Mouse (Mus musculus) MN1 (cell line): Measurements from ENCODE around the gene Igfn1.
A peak's percentile ranks its signal among the peaks of the same experiment; 100 is the strongest.

Experiments
- DNase-seq: peaks from one replicate; pipeline ENCODE4 v3.0.0-alpha.2; 2016; ENCODE audit warnings: low spot score

Igfn1 gene

DNA sequence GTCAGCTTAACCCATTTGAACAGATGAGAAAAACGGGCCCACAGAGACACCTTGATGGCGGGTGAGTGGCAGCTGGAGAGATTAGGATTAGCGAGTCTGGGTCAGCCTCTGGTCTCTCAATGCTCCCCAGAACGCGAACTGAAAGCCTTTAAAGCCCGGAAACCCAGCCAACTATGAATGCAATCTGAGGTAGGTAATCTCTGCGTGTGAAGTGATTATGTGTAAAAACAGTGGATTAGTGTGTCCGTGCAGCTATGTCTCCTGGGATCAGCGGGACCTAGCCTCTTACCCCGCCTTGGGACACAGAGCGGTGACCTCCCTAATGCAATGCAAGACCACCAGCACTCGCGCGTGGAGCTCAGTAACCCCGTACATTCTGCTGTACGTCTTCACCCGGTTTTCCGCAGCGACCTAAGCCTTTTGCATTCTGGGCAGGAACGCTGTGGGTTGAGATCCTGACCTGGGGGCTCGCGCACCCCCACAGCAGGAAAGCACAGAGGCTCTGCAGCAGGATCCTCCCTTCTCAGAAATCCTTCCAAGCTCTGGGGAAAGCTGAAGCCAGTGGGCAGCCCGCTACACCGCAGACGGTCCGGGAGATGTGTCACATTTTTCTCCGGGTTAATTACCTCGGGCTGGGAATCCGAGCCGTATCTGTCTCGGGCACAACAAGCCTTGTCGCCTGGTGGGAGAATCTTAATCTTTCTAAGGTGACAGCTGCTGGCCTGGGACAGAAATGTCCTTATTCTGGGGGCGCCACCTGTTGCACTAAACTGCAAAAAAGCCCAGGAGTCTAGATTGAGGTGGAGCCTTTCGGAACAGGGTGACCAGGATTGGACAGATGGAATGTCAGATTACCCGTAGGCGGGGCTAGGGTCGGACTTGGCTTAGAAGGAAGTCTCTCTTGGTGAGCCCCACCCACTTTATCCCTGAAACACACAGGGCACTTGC lies 1.3 kb upstream of the Igfn1 start, which contains the start of gene Tmem9:
Tmem9 (plus strand) TSS at position 940 of the 948 bp plus-strand sequence.
- DNase-seq = peak; percentile 11

DNA sequence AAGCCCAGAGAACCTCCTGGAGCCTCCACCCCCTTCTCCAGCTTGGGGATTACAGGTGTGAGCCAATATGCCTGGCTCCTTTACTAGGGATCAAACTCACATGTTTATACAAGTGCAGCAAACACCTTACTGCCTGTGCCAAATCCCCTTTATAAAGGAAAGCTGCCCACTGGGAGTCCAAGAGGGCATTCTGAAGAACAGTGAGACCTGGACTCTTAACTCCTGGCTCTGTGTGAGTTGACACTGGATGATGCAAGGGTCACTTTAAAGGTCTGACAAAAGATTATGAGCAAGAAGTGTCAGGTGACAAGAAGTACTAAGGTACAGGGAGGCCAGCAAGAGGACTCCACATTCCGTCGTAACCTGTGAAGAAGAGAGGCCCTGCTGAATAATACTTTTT lies 4.7 kb downstream of the Igfn1 start:
- DNase-seq = no peak

DNA sequence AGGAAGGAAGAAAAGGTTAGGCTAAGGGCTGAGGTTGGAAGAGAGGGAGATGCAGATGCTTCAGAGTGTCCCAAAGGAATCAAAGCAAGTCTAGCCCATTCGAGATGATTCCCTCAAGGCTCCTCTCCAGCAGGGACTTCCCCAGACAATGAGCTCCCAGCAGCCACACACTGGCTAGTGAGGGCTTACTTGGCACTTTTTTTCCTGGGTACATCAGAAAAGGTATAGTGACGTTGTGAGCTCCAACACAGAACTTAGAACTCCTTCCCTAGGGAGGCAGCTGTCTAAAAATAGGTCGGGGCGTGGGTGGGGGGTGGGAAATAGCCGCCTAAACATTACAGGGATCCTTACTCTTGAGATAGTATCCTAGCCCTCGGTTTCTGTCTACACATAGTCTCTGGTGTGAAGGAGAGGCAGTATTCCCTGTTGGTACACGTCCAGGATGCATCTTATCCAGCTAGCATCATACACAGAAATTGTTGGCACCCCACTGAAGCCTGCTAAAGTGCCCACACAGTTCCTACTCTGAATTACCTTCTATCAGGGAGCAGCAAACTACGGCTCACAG lies 6.3 kb downstream of the Igfn1 start:
- no peak for DNase-seq

DNA sequence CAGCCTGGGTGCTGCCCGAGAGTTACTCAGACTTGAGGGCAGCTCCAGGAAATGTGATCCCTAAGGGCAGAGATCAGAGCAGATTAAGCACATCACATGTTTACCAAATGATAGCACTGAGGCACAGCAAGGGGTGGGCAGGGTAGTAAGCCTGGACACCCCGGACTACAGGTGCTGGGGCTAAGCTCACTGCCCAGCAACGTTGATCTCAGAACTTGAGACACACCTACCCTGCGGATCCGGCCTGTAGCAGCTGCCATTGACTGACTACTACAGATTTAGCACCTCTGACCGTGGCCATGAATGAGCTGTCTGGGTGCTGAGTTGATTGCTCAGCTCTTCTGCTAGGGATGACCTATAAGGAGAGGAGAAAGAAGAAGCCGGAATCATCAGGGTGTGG lies 8.6 kb downstream of the Igfn1 start:
- no peak for DNase-seq

DNA sequence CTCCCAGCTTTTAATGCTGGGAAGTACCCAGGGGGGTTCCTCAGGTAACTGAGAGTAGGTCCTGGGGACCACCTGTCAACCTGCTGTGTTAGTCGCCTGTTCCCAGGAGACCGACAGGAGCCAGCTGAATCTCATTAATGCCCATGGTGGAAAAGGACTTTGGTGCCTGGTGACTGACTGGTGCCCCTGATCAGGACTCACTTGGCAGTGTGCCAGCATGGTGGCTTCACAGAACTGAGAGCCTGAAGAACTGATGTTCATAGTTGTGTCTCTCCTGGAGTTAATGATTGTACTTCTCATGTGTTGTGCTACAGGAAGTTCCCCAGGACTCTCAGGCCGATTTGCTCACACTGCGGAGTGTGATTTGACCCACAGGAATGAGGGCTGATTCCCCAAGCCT lies 12.7 kb downstream of the Igfn1 start:
- DNase-seq = no peak

DNA sequence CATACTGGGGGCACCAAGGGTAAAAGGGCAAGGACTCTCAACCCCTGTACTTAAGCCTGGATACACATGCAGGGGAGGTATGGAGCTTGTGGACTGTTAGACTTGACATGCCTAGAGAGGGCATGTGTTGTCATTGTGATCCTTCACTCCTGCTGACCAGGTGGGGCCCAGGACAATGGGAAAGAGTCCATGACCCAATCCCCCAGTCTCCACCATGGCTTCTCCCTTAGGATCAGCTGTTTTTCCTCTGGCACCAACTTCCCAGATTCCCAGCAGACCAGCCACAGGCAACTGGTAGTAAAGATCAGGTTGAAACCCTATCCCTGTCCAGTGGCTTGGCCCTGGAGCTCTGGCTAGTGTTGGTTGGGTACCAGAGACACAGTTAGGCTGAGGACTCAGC lies 16.3 kb downstream of the Igfn1 start:
- no peak for DNase-seq

DNA sequence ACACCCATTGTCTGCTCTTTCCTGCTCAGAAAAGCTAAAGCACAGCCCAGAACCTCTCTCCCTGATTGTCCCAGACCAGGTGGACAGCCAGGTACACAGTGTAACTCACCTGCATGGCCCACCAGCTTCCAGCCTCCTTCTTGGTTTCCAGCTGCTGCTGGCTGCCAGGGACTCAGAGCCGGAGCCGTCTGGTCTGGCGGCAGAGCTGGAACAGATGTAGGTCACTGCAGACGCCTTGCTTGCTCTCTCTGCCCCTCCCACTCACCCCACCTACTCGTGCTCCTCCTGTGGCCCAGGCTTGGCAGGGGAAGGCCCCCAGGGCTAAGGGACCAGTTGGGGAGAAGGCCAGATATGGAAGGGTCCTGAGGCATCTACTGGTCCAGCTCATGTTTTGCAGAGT lies 22.0 kb downstream of the Igfn1 start:
- DNase-seq = no peak

DNA sequence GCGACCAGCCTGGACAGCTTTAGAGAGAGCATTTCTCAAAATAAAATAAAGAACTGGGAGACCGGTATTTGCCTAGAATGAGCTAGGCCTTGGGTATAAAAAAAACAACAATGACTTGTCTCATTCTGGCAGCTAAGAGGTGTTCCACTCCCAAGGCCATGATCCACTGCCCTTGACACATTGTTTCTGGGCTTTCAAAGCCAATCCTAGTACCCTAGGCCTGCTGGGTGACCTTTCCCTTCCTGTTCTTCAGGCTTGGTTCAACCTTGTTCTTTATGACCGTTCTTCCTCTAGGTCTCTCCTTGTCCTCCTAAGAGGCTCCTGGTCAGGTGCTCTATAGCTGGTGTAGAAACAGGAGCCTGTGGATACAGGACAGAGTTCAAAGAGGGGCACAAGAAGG lies 33.6 kb downstream of the Igfn1 start:
- no peak for DNase-seq

DNA sequence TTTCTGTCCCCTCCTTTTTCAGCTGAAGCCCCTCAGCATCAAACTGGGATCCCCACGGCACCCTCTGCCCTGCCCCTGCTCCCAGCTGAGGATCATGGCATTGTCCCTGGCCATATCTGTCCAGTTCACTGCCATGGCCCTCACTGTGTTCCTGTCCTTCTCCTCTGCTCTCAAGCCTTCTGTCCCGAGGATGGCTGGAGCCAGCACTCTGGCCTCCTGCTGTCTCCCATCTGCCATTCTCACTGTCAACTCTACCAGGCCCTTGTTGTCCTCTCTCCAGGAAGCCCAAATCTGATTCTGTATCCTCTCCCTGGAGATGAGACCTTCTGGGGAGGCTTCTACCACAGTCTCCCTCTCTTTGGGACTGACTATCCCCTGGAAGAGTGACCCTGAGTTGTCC lies 35.7 kb downstream of the Igfn1 start:
- no peak for DNase-seq

DNA sequence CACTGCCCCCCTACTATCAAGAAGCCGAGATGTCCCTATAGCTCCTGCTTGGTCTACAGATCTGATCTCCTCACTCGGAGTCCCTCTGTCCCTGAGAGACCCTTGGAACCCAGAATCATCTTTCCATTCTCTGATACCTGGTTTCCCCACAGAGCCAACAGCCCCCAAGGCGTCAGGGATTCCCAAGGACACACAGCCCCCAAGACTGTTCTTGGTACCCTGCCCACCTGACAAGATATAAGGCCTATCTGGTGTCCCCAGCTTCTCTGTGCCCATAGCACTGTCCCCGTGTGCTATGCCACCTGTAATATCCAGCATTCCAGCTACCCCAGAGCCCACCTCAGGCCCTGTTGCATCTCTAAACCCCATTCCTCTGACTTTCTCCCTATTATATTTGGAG lies 38.4 kb downstream of the Igfn1 start:
- no peak for DNase-seq

DNA sequence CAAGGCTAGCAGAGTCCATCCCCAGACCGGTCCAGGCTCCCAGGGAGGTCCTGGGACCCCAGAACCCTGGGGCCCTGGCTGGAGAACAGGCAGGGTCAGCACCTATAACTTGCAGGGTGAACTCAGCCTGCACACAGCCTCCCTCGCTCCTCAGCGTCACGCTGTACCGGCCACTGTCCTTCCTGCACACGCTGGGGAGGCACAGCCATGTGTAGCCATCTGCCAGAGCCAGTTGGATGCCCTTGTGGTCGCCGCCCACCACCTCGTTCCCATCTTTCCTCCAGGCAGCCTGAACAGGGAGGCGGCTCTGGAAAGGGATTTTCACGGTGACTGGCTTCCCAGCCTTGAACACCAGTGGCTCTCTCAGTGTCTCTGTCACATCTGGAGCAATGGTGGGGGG lies 41.6 kb downstream of the Igfn1 start:
- no peak for DNase-seq

DNA sequence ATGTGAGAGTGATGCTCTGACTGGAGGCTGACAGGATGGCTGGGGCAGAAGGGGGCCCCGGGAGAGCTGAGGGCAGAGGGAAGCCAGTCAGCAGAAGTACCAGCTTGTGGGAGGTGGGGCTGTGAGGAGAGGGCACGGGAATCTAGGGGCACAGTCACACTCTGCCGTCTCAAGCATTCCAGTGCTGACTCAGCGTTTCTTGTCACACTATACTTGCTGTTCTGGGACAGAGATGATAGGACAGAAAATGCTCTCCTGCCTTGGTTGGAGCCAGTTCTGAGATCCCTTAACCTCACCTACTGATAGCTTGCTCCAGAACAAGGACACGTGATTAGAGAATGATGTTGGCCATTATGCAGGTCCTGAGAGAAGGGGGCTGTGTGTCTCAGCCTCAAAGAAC lies 43.0 kb downstream of the Igfn1 start:
- no peak for DNase-seq

DNA sequence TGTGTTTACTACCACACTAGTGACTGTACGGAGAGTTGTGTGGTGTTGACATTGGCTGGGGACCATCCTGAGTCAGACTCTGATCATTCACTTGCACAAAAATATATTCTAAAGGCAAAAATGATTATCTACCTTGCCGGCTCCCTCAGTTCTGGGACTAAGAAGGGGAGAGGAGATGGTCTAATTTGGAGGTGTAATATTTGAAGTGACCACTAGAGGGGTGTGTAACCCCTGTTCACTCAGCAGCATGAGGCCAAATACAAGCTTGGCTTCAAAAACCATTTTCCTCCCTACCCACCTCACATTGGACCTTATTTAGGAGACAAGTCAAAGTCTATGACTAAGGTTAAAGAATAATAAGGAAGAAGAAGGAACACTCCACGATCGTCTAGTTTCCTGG lies 47.7 kb downstream of the Igfn1 start:
- peak; percentile 45 for DNase-seq

DNA sequence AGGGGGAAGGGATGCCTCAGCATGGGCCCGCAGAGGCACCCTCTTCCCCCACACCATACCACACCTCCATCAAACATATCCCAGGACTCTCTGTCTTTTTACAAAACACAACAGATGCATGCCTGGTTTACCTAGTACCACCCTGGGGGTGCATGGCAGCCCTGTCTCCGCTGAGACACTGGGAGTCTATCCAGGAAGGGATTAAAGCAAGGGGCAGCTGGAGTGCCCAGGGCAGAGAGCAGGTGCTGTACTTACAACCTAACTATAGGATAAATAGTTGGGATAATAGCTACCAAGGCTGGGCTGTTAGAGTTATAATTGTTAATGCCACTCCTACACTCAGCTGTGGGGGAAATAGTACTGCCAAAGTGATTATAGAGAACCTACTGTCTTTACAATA lies 57.3 kb downstream of the Igfn1 start:
- no peak for DNase-seq

DNA sequence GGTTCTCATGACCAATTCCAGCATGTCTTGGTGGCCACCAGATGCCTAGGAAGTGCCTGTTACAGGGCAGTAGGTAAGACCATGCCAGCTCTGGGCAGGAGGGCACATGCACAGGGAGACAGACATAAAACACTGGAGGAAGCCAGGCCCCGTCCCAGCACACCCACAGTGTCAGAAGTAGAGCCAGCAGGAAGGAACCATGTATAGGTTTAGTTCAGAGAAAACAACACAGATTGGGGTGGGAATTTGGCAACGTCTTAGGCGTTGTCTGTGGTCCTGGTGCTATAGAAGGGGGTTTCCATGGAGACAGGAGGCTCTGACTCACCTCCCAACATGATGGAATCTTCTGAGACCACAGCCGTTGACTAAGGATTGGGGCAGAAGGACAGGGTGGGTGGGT lies 59.9 kb downstream of the Igfn1 start:
- DNase-seq = peak; percentile 9

DNA sequence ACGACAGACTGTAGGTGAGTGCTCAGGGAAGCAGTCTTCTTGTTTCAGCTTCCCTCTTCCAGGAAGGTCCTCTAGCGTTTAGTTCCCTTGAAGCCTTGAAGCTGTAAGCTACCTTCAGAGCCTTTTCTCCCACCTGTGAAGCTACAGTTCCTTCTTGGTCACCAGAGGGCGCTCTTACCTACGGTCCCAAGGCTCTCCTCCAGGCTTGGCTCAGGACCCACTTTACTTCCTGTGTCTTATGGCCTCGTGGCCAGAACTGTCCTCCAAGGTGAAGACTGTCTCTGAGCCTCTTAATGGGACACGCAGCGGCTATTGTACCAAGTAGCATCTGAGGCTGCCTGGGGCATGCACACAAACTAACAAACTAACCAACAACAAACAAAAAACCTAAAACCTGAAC lies 60.4 kb downstream of the Igfn1 start:
- peak; percentile 47 for DNase-seq

DNA sequence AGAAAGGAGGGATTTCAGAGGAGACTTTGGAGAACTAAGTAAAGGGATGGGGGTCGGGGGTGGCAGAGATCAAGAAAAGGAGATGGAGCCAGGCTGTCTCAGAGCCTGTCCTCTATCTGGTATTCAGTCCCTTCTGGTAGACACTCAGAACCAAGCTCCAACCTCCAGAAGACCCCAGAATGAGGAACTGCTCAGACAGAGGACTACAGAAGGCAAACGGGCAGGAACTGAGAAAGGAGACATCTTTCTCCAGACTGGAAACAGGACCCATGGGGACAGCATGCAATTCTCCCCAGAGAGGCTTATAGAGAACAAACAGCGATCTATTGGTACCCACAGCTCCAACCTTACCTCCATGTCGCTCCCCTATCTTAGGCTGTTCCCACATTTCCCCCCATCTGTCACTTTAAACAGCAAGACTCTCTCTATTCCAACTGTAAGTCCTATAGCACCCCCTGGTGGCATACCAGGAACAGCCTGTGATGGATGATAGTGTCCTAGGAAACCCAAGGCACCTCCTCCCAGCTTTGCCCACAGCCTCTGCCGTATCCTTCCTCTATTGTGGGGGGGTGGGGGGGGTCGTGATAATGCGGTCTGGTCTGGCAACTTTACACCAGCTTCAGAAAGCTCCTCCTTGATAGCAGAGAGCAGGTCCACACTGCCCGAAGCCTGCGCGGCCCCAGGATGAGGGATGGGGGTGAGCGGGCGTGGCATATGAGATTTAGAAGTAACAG lies 61.4 kb downstream of the Igfn1 start:
- DNase-seq = peak; percentile 71

DNA sequence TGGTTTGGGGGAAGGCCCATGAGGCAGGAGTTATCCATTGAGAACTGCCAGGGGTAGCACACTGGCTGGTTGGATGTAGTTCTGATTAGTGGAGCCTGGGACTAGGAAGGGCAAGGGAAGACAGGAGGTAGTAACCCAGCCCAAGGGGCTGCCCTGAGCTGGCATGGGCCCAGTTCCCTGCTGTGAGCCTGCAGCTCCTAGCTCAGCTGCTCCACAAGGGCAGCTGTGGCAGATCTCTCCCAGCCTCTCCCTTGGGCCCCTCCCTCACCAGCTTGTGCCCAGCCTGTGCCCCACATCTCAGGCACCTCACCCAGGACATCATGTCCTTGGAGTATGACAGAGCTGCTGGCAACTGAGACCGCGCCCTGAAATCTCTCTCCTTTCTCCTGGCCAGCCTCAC lies 62.4 kb downstream of the Igfn1 start:
- DNase-seq = no peak

DNA sequence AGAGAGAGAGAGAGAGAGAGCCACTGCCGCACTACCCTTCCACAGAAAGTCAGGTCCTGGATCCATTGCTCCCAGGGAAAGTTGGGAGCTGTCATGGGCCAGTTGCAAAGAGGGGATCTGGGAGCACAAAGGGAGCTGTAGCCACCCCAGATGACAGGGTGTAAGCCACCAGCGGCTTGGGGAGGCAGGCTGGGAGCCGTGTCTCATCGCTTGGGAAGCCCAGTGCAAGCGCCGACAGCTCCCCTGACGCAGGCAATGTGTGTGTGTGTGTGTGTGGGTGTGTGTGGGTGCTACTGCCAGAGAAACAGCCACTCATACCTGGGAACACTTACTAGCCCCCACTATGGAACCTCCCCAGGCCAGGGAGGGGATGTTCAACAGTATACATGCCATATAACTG lies 64.0 kb downstream of the Igfn1 start:
- no peak for DNase-seq

DNA sequence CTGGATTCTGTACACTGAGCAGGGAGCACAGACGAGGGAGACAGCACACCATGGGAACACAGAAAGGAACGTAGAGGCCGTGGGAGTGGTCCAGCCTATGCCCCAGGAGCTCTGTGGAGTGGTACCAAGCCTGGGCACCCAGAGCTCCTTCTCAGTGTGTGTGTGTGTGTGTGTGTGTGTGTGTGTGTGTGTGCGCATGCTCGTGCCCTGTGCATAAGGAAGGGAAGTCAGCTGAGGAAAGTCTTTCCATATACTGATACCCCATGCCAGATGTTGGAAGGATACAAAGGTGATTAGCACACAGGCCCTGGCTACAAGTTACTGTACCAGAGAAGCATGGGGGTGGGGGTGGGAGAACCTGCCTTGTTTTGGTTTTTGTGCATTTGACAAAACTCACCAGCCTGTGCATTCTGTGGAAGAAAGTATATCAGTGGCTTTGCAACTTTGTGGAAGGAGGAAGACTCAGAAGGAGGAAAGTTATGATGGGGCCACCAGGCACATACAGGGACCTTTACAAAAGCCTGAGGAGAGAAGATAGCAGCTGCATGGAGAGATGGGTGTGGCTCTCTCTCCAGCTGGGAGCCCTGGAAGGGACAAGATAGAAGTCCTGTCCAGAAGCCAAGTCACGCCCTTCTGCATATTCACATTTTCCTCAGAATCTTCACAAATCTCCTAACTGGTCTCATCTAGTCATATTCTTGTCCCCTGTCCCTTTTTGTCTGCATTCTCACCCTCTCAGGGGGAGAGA lies 64.7 kb downstream of the Igfn1 start:
- no peak for DNase-seq

DNA sequence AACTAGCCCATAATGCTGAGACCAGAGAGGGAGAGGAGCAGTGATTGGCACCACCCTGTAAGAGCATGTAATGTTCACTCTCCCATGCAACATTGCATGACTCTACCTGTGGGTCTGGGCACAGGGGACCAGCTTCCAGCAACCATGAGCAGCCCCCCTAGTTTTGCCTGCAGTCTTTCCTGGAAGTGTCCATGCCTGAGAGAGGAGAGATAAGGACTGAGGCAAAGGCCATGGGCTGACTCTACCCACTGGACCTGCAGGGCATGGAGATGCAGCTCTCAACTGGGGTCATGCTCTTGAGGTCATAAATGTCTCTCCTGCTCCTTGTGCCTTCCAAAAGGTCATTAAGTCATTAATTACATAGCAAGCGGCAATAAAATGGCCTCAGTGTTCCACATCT lies 70.1 kb downstream of the Igfn1 start:
- no peak for DNase-seq

DNA sequence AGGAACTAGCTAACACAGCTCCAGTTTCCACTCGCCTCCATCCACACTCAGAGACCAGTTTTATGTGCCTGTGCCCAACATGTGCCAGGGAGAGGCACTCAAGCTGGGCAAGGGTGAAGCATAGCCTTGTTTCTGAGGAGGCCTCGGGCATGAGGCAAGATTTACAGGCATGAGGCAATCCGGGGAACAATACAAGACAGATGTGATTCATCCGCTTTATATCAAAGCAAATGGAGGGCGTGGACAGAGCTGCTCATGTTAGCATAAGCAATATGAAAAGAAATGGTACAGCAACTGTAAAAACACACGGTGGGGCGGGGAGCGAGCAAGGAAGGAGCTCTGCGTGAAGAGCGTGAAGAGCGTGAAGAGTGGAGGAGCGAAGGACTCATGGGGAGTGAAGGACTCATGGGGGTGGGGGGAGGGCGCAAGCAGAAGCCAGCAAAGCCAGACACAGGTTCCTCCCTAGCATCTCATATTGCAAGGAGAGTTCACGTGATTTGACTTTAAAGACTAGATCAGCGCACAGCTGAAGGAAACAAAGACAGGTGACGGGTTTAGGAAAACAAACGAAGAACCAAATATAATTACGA lies 72.3 kb downstream of the Igfn1 start:
- DNase-seq = no peak
